Mouse (Mus musculus) testis, adult 2 months (tissue): ENCODE data around the gene Cdk5rap3. TPM values are rescaled to one million over a fixed set of nuclear protein-coding genes. Genes with fewer than 3 reads are reported as not detected.

Experiments
- H3K27ac ChIP-seq: fragments of 200-500 bp; 2 replicates; pipeline ENCODE4 v1.5.1; 2012; ENCODE audit warnings: low read depth, low read length; ENCODE audit not compliant: control insufficient read depth, insufficient read depth
- H3K27me3 ChIP-seq: fragments of 200-500 bp; 2 replicates; pipeline ENCODE4 v1.6.1; 2012; ENCODE audit warnings: mild to moderate bottlenecking, low read length, moderate library complexity; ENCODE audit not compliant: control insufficient read depth, insufficient read depth
- H3K36me3 ChIP-seq: fragments of 200-500 bp; 2 replicates; pipeline ENCODE4 v1.6.1; 2012; ENCODE audit warnings: mild to moderate bottlenecking, low read length; ENCODE audit not compliant: control insufficient read depth, insufficient read depth
- H3K4me1 ChIP-seq: fragments of 200-500 bp; 2 replicates; pipeline ENCODE4 v1.6.1; 2012; ENCODE audit warnings: low read length; ENCODE audit not compliant: control insufficient read depth, insufficient read depth
- H3K4me3 ChIP-seq: fragments of 200-500 bp; 2 replicates; pipeline ENCODE4 v1.5.1; 2012; ENCODE audit warnings: low read depth, mild to moderate bottlenecking, low read length, moderate library complexity, mixed read lengths; ENCODE audit not compliant: control insufficient read depth
- CTCF ChIP-seq: fragments of 200-500 bp; IDR thresholded peaks from 2 replicates; pipeline ENCODE4 v1.5.1; 2012; ENCODE audit warnings: low read depth, mild to moderate bottlenecking, inconsistent platforms, low read length, moderate library complexity; ENCODE audit not compliant: control insufficient read depth, insufficient read depth, insufficient replicate concordance
- POLR2A ChIP-seq: fragments of 200-500 bp; IDR thresholded peaks from 2 replicates; pipeline ENCODE4 v1.6.1; 2012; ENCODE audit warnings: low read depth, mild to moderate bottlenecking, inconsistent platforms, low read length, moderate library complexity; ENCODE audit not compliant: control insufficient read depth
- polyA plus RNA-seq: library from polyadenylated mRNA; depleted of rRNA; stranded (reverse); fragments of >200 nt; gene quantifications from 2 replicates; pipeline ENCODE4 v1.2.3, GENCODE M21; 2012

The Cdk5rap3 gene
- polyA plus RNA-seq, 1 experiment: 75.0 TPM

- H3K27ac ChIP-seq: no peak overlapping the region
- H3K4me3 ChIP-seq: no peak overlapping the region
- no peaks in the 10 kb centered on the region for H3K4me1 ChIP-seq
Observed at GRCm38 (mm10) chr11:96893203-96893842, 23.0 kb downstream of the Cdk5rap3 start.

GRCm38 (mm10) chr11:96891784-96892527 is 24.3 kb downstream of the Cdk5rap3 start:
- H3K36me3 ChIP-seq: no peaks in the 10 kb centered on the region
- H3K4me1 ChIP-seq: no peaks in the 10 kb centered on the region
- H3K4me3 ChIP-seq: no peak overlapping the region
- no peaks in the 10 kb centered on the region for H3K27me3 ChIP-seq
- no peak overlapping the region for H3K27ac ChIP-seq
- TF ChIP-seq POLR2A: no peak
- TF ChIP-seq CTCF: no peak

More at GRCm38 (mm10) chr11:96893203-96893842, 23.0 kb downstream of the Cdk5rap3 start:
- Histone ChIP-seq H3K36me3 (no peaks in the 10 kb centered on the region), H3K27me3 (no peaks in the 10 kb centered on the region)
- TF ChIP-seq CTCF (no peak), POLR2A (no peak)

GRCm38 (mm10) chr11:96886942-96887546 is 29.3 kb downstream of the Cdk5rap3 start:
- no peak overlapping the region for H3K27ac ChIP-seq

GRCm38 (mm10) chr11:96885901-96886340 is 30.4 kb downstream of the Cdk5rap3 start:
- TF ChIP-seq POLR2A (no peak), CTCF (no peak)
- Histone ChIP-seq H3K27ac (no peak overlapping the region), H3K27me3 (no peaks in the 10 kb centered on the region), H3K4me3 (no peak overlapping the region), H3K4me1 (no peaks in the 10 kb centered on the region), H3K36me3 (no peaks in the 10 kb centered on the region)

More at GRCm38 (mm10) chr11:96886942-96887546, 29.3 kb downstream of the Cdk5rap3 start:
- H3K36me3 ChIP-seq: no peaks in the 10 kb centered on the region
- H3K4me1 ChIP-seq: no peaks in the 10 kb centered on the region
- no peaks in the 10 kb centered on the region for H3K27me3 ChIP-seq
- no peak overlapping the region for H3K4me3 ChIP-seq
- no peak for TF ChIP-seq POLR2A
- no peak for TF ChIP-seq CTCF

GRCm38 (mm10) chr11:96880296-96880695 is 36.0 kb downstream of the Cdk5rap3 start:
- H3K27me3 ChIP-seq: no peaks in the 10 kb centered on the region
- no peaks in the 10 kb centered on the region for H3K36me3 ChIP-seq
- peaks cover 14% of the 10 kb centered on the region for H3K4me1 ChIP-seq
- H3K27ac ChIP-seq: no peak overlapping the region
- H3K4me3 ChIP-seq: no peak overlapping the region
- TF ChIP-seq CTCF (no peak), POLR2A (no peak)

GRCm38 (mm10) chr11:96879359-96879758 is 36.9 kb downstream of the Cdk5rap3 start:
- no peak for TF ChIP-seq POLR2A
- TF ChIP-seq CTCF: no peak
- Histone ChIP-seq H3K27ac (no peak overlapping the region), H3K4me3 (no peak overlapping the region), H3K36me3 (no peaks in the 10 kb centered on the region), H3K4me1 (peaks cover 17% of the 10 kb centered on the region), H3K27me3 (no peaks in the 10 kb centered on the region)

GRCm38 (mm10) chr11:96878715-96879114 is 37.6 kb downstream of the Cdk5rap3 start:
- H3K4me3 ChIP-seq: no peak overlapping the region
- no peaks in the 10 kb centered on the region for H3K36me3 ChIP-seq
- TF ChIP-seq POLR2A: no peak
- no peak for TF ChIP-seq CTCF
- H3K27ac ChIP-seq: no peak overlapping the region
- H3K4me1 ChIP-seq: peaks cover 19% of the 10 kb centered on the region
- H3K27me3 ChIP-seq: no peaks in the 10 kb centered on the region
